Mouse (Mus musculus) neural tube, postnatal 0 days (tissue): ENCODE data around the gene Efnb3. TPM values are rescaled to one million over a fixed set of nuclear protein-coding genes. Genes with fewer than 3 reads are reported as not detected.

Source experiments
- microRNA-seq: library from miRNA; unstranded; fragments of <30 nt; microRNA quantifications from one replicate; pipeline ENCODE4, GENCODE M21; 2016
- polyA plus RNA-seq: library from polyadenylated mRNA; unstranded; fragments of >200 nt; fragmentation: Nextera tagmentation; extraction: Ambion mirVana; gene quantifications from 2 replicates; pipeline ENCODE4 v1.2.1, GENCODE M21; 2015

Gene Efnb3
- 132 and 148 TPM in 2 replicates for polyA plus RNA-seq

DNA sequence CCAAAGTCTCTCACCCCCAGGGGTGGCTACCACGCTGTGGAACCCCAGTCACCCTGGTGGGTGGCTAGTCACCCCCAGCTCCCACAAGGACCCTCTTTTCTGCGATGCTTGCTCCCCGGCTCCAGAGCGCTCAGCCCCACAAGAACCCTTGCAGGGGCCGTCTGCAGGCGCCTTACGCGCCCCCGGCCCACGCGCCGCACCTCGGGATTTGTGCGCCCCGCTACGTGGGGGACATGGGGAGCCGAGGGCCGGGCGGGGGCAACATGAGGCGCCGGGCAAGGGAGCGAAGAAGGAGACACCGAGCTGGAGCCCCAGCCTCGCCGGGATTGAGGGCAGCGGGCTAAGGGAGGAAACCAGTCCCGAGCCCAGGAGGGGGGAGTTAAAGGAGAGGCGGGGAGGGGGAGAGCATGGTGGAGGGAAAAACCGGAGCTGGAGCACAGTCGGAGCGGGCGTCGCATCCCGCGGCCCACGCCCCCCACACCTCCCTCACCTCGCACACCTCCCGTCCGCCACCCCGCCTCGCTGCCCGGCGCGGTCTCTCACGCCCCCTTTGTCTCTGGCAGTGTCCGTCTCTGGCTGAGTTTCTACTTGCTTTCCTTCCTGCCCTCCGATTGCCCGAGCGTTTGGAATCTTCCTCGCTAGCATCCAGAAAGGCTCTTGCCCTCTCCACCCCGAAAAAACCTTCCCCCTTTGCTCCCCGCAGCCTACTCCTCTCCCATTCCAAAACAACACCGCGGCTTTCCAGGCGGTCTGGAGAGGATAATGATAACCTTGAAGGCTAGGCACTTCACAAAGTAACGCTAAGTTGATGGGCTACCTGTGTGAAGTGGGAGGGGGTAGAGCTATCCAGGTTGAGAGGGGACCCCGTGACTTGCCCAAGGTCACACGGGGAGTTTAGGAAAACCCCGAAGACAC, at the start of gene Efnb3:
Efnb3 (minus strand) TSS at position 355 of the 915 bp plus-strand sequence.

GRCm38 (mm10) chr11:69605726-69606490, 45.9 kb upstream of the Efnb3 start, which contains the start of gene Atp1b2:
Atp1b2 (minus strand) TSS chr11:69605942.

GRCm38 (mm10) chr11:69580091-69580514, 20.1 kb upstream of the Efnb3 start, which contains the start of the genes Wrap53 and Trp53:
Wrap53 (minus strand) TSS chr11:69580255.
Trp53 (plus strand) TSS chr11:69580359.

DNA sequence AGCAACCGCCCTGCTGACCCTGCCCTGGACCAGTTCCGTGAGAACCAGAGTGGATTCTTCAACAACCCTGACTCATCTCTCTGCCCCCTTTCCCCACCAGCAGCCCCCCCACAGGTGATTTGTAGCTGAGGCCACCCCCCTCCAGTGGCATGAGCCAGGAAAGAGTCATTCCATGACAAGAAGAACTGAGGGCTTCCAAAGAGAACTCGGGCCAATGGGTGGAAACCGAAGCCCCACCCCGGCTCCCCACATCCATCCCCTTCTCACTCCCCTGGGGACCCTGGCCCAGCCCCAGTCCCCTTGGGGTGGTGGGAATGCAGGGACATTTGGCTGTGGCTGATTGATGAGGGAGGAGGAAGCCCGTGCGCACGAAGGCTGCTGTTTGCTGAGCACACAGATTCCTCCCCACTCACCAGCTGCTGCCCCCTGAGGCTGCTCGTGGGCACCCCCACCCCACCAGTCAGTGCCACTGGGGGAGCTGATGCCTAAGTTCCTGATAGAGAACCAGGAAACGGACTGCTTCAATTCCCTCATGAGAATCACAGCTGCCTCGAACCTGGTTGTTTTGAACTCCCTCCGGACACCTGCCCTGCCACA, 10.8 kb downstream of the Efnb3 start, which contains the start of gene Dnah2:
Dnah2 (minus strand) TSS at position 51 of the 597 bp plus-strand sequence.

Small RNA genes lying within 50 kb of the gene (microRNA-seq; reads per million reads assigned to microRNA genes)
- not detected for gene Gm27493

Other genes starting within 250 kb of the Efnb3 start
- 8.1 and 10.7 TPM in 2 replicates for gene Cntrob, start 236.4 kb downstream of the Efnb3 start, polyA plus RNA-seq
- 174 and 181 TPM in 2 replicates for gene Trappc1, start 236.2 kb downstream of the Efnb3 start, polyA plus RNA-seq
- gene Kcnab3, start 233.9 kb downstream of the Efnb3 start, polyA plus RNA-seq, result 7.3 and 8.1 TPM in 2 replicates
- 252 and 273 TPM in 2 replicates for gene Rnf227, start 219.7 kb downstream of the Efnb3 start, polyA plus RNA-seq
- 49.9 and 63.9 TPM in 2 replicates for gene Chd3, start 190.8 kb downstream of the Efnb3 start, polyA plus RNA-seq
- gene Naa38, start 164.7 kb downstream of the Efnb3 start, polyA plus RNA-seq, result 189 and 200 TPM in 2 replicates
- 18.6 and 21.2 TPM in 2 replicates for gene Cyb5d1, start 164.6 kb downstream of the Efnb3 start, polyA plus RNA-seq
- 6.9 and 9.2 TPM in 2 replicates for gene Tmem88, start 162.0 kb downstream of the Efnb3 start, polyA plus RNA-seq
- 21.5 and 23.6 TPM in 2 replicates for gene Kdm6b, start 146.5 kb downstream of the Efnb3 start, polyA plus RNA-seq
- 2.8 and 4.7 TPM in 2 replicates for gene Dnah2, start 11.1 kb downstream of the Efnb3 start, polyA plus RNA-seq
- 12.1 and 13.1 TPM in 2 replicates for gene Wrap53, start 20.1 kb upstream of the Efnb3 start, polyA plus RNA-seq
- gene Trp53, start 20.2 kb upstream of the Efnb3 start, polyA plus RNA-seq, result 31.4 and 33.8 TPM in 2 replicates
- gene Atp1b2, start 45.7 kb upstream of the Efnb3 start, polyA plus RNA-seq, result 226 and 228 TPM in 2 replicates
- gene Shbg, start 57.7 kb upstream of the Efnb3 start, polyA plus RNA-seq, result not detected in 2 replicates
- gene Sat2, start 61.8 kb upstream of the Efnb3 start, polyA plus RNA-seq, result 29.9 and 31.5 TPM in 2 replicates
- 29.7 and 32.1 TPM in 2 replicates for gene Fxr2, start 72.8 kb upstream of the Efnb3 start, polyA plus RNA-seq
- gene Sox15, start 95.1 kb upstream of the Efnb3 start, polyA plus RNA-seq, result 0.36 and 0.46 TPM in 2 replicates
- 113 and 114 TPM in 2 replicates for gene Mpdu1, start 102.4 kb upstream of the Efnb3 start, polyA plus RNA-seq
- 14.1 and 18.7 TPM in 2 replicates for gene Cd68, start 105.9 kb upstream of the Efnb3 start, polyA plus RNA-seq
- gene Eif4a1, start 112.2 kb upstream of the Efnb3 start, polyA plus RNA-seq, result 347 and 357 TPM in 2 replicates
- gene Senp3, start 121.9 kb upstream of the Efnb3 start, polyA plus RNA-seq, result 69.5 and 74.3 TPM in 2 replicates
- gene Tnfsf13, start 125.6 kb upstream of the Efnb3 start, polyA plus RNA-seq, result 0.92 and 0.93 TPM in 2 replicates
- gene Tnfsf12, start 135.6 kb upstream of the Efnb3 start, polyA plus RNA-seq, result 7.0 TPM in 2 replicates
- gene Tnfsfm13, start 135.9 kb upstream of the Efnb3 start, polyA plus RNA-seq, result 1.3 and 3.3 TPM in 2 replicates
- 9.6 and 10.9 TPM in 2 replicates for gene Polr2a, start 198.4 kb upstream of the Efnb3 start, polyA plus RNA-seq
- gene Slc35g3, start 201.8 kb upstream of the Efnb3 start, polyA plus RNA-seq, result 0.09 and 0.15 TPM in 2 replicates
- 4.9 and 6.8 TPM in 2 replicates for gene Zbtb4, start 205.7 kb upstream of the Efnb3 start, polyA plus RNA-seq
- 1.3 and 1.5 TPM in 2 replicates for gene Chrnb1, start 235.7 kb upstream of the Efnb3 start, polyA plus RNA-seq
- gene Fgf11, start 241.7 kb upstream of the Efnb3 start, polyA plus RNA-seq, result 7.1 and 8.5 TPM in 2 replicates
- gene Tmem102, start 245.4 kb upstream of the Efnb3 start, polyA plus RNA-seq, result 1.2 and 1.6 TPM in 2 replicates